Mouse (Mus musculus) embryonic facial prominence, embryonic 14.5 days (tissue): ENCODE data around the gene 2200002J24Rik. TPM values are rescaled to one million over a fixed set of nuclear protein-coding genes. Genes with fewer than 3 reads are reported as not detected.
"Not testable (repeated sequence)": the region's sequence is repeated elsewhere in the genome, so short reads cannot be mapped to it uniquely, and the experiment has no call there.

Experiments used
- ATAC-seq: fragments of 200-750 bp; cut with Nextera tagmentation; 2 replicates; pipeline ENCODE4 v1.8.0; 2017; ENCODE audit warnings: low read depth, moderate number of reproducible peaks, moderate TSS enrichment
- DNase-seq: peaks from one replicate; pipeline ENCODE4 v3.0.0-alpha.2; 2015; ENCODE audit warnings: low spot score
- H3K27ac ChIP-seq: fragments of 300-500 bp; sonication (generic); replicated peaks from 2 replicates; pipeline ENCODE4 v1.5.1; 2014; ENCODE audit warnings: low read depth, mild to moderate bottlenecking, low read length, moderate library complexity
- H3K27me3 ChIP-seq: fragments of 300-500 bp; sonication (generic); replicated peaks from 2 replicates; pipeline ENCODE4 v1.6.1; 2014; ENCODE audit warnings: low read length; ENCODE audit not compliant: control insufficient read depth, insufficient read depth
- H3K36me3 ChIP-seq: fragments of 300-500 bp; sonication (generic); 2 replicates; pipeline ENCODE4 v1.6.1; 2014; ENCODE audit warnings: low read length, mixed read lengths; ENCODE audit not compliant: control insufficient read depth, insufficient read depth
- H3K4me1 ChIP-seq: fragments of 300-500 bp; sonication (generic); 2 replicates; pipeline ENCODE4 v1.6.1; 2014; ENCODE audit warnings: antibody characterized with exemption, low read length; ENCODE audit not compliant: control insufficient read depth, insufficient read depth
- H3K4me2 ChIP-seq: fragments of 300-500 bp; sonication (generic); 2 replicates; pipeline ENCODE4 v1.6.1; 2014; ENCODE audit warnings: low read depth, mild to moderate bottlenecking, low read length, moderate library complexity, mixed read lengths
- H3K4me3 ChIP-seq: fragments of 300-500 bp; sonication (generic); 2 replicates; pipeline ENCODE4 v1.5.1; 2014; ENCODE audit warnings: low read depth, mild to moderate bottlenecking, low read length
- H3K9ac ChIP-seq: fragments of 300-500 bp; sonication (generic); 2 replicates; pipeline ENCODE4 v1.6.1; 2014; ENCODE audit warnings: low read depth, mild to moderate bottlenecking, low read length, moderate library complexity, mixed read lengths
- H3K9me3 ChIP-seq: fragments of 300-500 bp; sonication (generic); 2 replicates; pipeline ENCODE4 v1.6.1; 2016; ENCODE audit warnings: low read length; ENCODE audit not compliant: control insufficient read depth
- WGBS: fragments of 180-500 bp; shearing (Covaris S2); extraction: QIAGEN DNeasy Blood & Tissue Kit; methylation state at CpG from one replicate; pipeline ENCODE4 v1.1.7; 2014; 5-methylcytosine and 5-hydroxymethylcytosine counted together
- polyA plus RNA-seq: library from polyadenylated mRNA; unstranded; fragments of >200 nt; fragmentation: Nextera tagmentation; extraction: Ambion mirVana; gene quantifications from 2 replicates; pipeline ENCODE4 v1.2.1, GENCODE M21; 2014

Gene 2200002J24Rik
- polyA plus RNA-seq, 1 experiment from 2014 or later, result 0.46 TPM

DNA sequence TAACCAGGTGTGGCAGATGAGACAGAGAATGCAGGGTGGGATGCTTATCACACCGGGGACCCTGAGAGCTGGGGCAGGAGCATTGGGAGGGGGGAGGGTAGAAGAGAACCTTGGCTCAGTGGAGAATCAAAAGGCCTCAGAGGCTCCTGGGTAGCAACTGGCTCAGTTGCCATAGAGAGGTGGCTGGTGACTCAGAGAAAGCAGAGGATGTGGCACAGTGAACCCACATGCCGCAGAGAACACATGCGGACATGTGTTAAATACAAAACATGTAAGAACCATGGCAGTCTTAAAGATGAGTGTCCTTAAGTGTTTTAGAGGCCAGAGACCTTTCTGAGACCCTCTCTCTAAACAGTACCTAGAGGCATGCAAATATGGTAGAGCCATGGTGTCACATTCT is 37.5 kb downstream of the 2200002J24Rik start:
- H3K4me2 ChIP-seq, result no peak overlapping the region
- no peaks in the 10 kb centered on the region for H3K9me3 ChIP-seq
- no peak overlapping the region for H3K27ac ChIP-seq
- 86% methylated on average over 3 of the region's 3 CpGs for WGBS
- no peak overlapping the region for H3K9ac ChIP-seq
- H3K36me3 ChIP-seq, result peaks cover 22% of the 10 kb centered on the region
- DNase-seq (no peak), ATAC-seq (no peak)
- H3K4me3 ChIP-seq, result no peak overlapping the region
- no peaks in the 10 kb centered on the region for H3K4me1 ChIP-seq
- no peaks in the 10 kb centered on the region for H3K27me3 ChIP-seq

DNA sequence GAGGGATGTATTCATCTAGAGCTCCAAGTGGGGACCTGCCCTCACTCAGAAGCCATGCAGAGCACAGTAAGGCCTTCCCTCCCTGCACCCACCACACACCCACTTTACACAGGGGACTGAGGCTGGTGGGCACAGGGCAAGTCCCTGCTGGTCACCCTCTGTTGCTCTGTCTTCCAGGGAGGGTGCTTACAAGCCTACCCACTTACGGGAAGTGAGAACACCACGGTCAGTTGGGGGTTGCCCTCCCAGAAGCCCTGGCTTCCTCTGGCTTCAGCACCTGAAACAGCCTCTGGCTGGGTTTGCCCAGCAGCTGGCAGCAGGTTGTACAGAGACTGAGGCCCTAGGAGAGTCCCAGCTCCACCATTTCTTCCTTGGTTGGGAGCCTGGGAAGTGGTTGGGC is 43.8 kb downstream of the 2200002J24Rik start:
- H3K4me2 ChIP-seq, H3K4me1 ChIP-seq, H3K27me3 ChIP-seq, DNase-seq, H3K4me3 ChIP-seq, H3K27ac ChIP-seq, H3K9ac ChIP-seq, H3K36me3 ChIP-seq, ATAC-seq, H3K9me3 ChIP-seq: not testable (repeated sequence)
- 85% methylated on average over 2 of the region's 2 CpGs for WGBS

DNA sequence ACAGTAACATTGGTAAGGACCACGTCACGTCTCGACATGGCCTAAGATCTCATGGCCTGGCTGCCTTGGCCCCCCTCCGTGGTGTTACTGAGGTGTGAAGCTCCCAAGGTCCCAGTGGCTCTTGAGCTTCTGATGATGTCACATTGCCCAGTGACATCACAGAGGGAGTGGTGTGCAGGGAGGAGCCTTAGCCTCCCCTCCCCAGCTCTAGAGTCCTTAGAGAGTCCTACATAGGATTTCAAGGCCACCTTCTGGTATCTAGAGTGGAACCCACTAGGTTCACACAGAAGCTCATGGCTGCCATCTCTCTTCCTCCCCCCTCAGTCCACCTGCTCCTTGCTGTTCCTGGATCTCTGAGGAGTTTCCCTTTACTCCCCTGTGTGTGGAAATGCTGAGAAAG is 44.9 kb downstream of the 2200002J24Rik start, which contains the start of gene Gapdhs:
TSS of gene Gapdhs (minus strand) at position 65 of the 400 bp plus-strand sequence.
- not testable (repeated sequence) for ATAC-seq, H3K4me1 ChIP-seq, H3K4me3 ChIP-seq, DNase-seq, H3K9me3 ChIP-seq, H3K27ac ChIP-seq, H3K27me3 ChIP-seq, H3K36me3 ChIP-seq, H3K4me2 ChIP-seq, H3K9ac ChIP-seq
- no CpG with 5 or more reads among the region's 4 CpGs for WGBS

DNA sequence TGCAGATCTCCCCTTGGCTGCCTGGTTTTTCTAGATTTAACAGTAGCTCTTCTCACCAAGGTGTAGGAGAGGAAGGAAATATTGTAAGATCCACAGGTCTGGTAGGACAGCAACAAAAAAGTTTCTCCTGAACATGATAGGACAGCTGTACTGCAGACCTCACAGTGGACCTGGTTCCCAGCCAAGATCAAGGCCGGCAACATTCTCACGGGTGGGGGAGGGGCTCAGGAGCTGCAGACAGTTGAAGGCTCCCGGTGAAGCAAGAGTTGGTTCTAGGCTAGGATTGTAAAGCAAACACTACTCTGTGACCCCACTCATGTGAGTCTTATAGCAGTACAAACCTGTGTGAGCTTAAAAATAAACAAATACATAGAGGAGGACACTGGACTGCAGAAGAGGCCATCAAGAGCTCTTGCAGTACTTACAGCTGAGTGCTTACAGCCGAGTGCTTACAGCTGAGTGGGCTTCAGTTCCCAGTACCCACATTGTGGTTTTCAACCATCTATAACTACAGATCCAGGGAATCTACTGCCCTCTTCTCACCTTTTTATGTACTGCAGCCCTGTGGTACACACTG is 45.4 kb downstream of the 2200002J24Rik start:
- H3K9me3 ChIP-seq, result no peaks in the 10 kb centered on the region
- no peak for DNase-seq
- WGBS, result 52% methylated on average over 4 of the region's 4 CpGs
- no peak overlapping the region for H3K27ac ChIP-seq
- no peaks in the 10 kb centered on the region for H3K27me3 ChIP-seq
- H3K9ac ChIP-seq, result no peak overlapping the region
- no peak overlapping the region for H3K4me2 ChIP-seq
- H3K4me3 ChIP-seq, result no peak overlapping the region
- ATAC-seq, result no peak; the same call in none of the 2 replicates
- no peaks in the 10 kb centered on the region for H3K4me1 ChIP-seq
- 0 out of 2 replicates have a peak, but pooled peaks cover 5% of the 10 kb centered on the region for H3K36me3 ChIP-seq

DNA sequence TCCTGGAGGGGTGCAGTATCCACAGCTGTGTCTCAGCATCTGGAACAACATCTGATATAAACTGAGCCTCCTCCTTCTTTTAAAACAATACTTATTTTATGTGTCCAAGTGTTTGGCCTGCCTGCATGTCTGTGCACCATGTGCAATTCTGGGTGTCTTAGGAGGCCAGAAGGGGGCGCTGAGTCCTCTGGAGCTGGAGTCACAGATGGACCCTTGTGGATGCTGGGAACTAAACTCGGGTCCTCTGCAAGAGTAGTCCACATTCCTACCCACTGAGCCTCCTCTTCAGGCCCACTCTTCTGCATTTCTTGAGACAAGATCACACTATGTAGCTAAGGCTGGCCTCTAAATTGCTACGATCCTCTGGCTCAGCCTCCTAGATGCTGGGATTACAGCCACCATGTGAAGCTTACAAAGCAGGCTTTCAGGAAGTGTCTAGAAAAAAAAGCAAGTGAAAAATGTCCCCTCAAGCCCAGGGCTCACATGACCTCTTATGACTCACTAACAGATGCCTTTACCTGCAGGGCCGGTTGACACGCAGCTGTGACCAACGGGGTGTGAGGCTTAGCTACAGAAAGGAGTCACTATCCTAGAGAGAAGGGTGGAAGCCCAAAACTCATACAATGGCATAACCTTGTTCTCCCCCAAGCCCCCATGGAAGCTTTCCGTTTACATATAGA is 48.9 kb downstream of the 2200002J24Rik start:
- H3K9ac ChIP-seq, result no peak overlapping the region
- no peak overlapping the region for H3K4me2 ChIP-seq
- no peaks in the 10 kb centered on the region for H3K27me3 ChIP-seq
- H3K4me1 ChIP-seq, result no peaks in the 10 kb centered on the region
- no peaks in the 10 kb centered on the region for H3K9me3 ChIP-seq
- H3K27ac ChIP-seq, result no peak overlapping the region
- no peak overlapping the region for H3K4me3 ChIP-seq
- 82% methylated on average over 7 of the region's 7 CpGs for WGBS
- DNase-seq (no peak), ATAC-seq (no peak)
- 0 out of 2 replicates have a peak, but pooled peaks cover 5% of the 10 kb centered on the region for H3K36me3 ChIP-seq

Other genes starting within 250 kb of the 2200002J24Rik start
- gene Kirrel2, start 241.2 kb upstream of the 2200002J24Rik start, polyA plus RNA-seq, result 0.45 and 0.82 TPM in 2 replicates
- gene Nphs1, start 240.6 kb upstream of the 2200002J24Rik start, polyA plus RNA-seq, result 0.22 and 0.35 TPM in 2 replicates
- gene Prodh2, start 205.3 kb upstream of the 2200002J24Rik start, polyA plus RNA-seq, result not detected in 2 replicates
- 9.7 and 10.9 TPM in 2 replicates for gene Arhgap33, start 163.9 kb upstream of the 2200002J24Rik start, polyA plus RNA-seq
- 16.8 and 20.4 TPM in 2 replicates for gene Hspb6, start 146.7 kb upstream of the 2200002J24Rik start, polyA plus RNA-seq
- gene Proser3, start 146.6 kb upstream of the 2200002J24Rik start, polyA plus RNA-seq, result 8.1 and 9.9 TPM in 2 replicates
- gene Lin37, start 139.1 kb upstream of the 2200002J24Rik start, polyA plus RNA-seq, result 45.7 and 50.5 TPM in 2 replicates
- gene U2af1l4, start 135.6 kb upstream of the 2200002J24Rik start, polyA plus RNA-seq, result 85.4 and 88.0 TPM in 2 replicates
- 4.7 and 5.1 TPM in 2 replicates for gene Gm49396, start 135.6 kb upstream of the 2200002J24Rik start, polyA plus RNA-seq
- gene Psenen, start 135.3 kb upstream of the 2200002J24Rik start, polyA plus RNA-seq, result 108 and 113 TPM in 2 replicates
- gene Igflr1, start 133.5 kb upstream of the 2200002J24Rik start, polyA plus RNA-seq, result 2.1 and 2.9 TPM in 2 replicates
- gene Kmt2b, start 110.2 kb upstream of the 2200002J24Rik start, polyA plus RNA-seq, result 11.7 and 13.3 TPM in 2 replicates
- gene Zbtb32, start 100.0 kb upstream of the 2200002J24Rik start, polyA plus RNA-seq, result 0.26 and 0.45 TPM in 2 replicates
- 0.39 and 0.47 TPM in 2 replicates for gene Upk1a, start 86.1 kb upstream of the 2200002J24Rik start, polyA plus RNA-seq
- 860 and 1,015 TPM in 2 replicates for gene Cox6b1, start 72.8 kb upstream of the 2200002J24Rik start, polyA plus RNA-seq
- not detected in 2 replicates for gene Etv2, start 63.1 kb upstream of the 2200002J24Rik start, polyA plus RNA-seq
- 93.1 and 106 TPM in 2 replicates for gene Rbm42, start 48.6 kb upstream of the 2200002J24Rik start, polyA plus RNA-seq
- gene Haus5, start 33.9 kb upstream of the 2200002J24Rik start, polyA plus RNA-seq, result 30.7 and 35.0 TPM in 2 replicates
- gene Pmis2, start 27.3 kb upstream of the 2200002J24Rik start, polyA plus RNA-seq, result not detected in 2 replicates
- 0.32 and 0.54 TPM in 2 replicates for gene Atp4a, start 13.3 kb downstream of the 2200002J24Rik start, polyA plus RNA-seq
- 212 and 214 TPM in 2 replicates for gene Tmem147, start 30.6 kb downstream of the 2200002J24Rik start, polyA plus RNA-seq
- gene Gapdhs, start 44.8 kb downstream of the 2200002J24Rik start, polyA plus RNA-seq, result 0.33 and 0.38 TPM in 2 replicates
- gene Sbsn, start 52.5 kb downstream of the 2200002J24Rik start, polyA plus RNA-seq, result 12.4 and 33.7 TPM in 2 replicates
- 123 and 159 TPM in 2 replicates for gene Dmkn, start 64.8 kb downstream of the 2200002J24Rik start, polyA plus RNA-seq
- gene Krtdap, start 89.0 kb downstream of the 2200002J24Rik start, polyA plus RNA-seq, result 428 and 557 TPM in 2 replicates
- gene Ffar2, start 124.8 kb downstream of the 2200002J24Rik start, polyA plus RNA-seq, result 0.14 and 0.46 TPM in 2 replicates
- gene Ffar3, start 157.3 kb downstream of the 2200002J24Rik start, polyA plus RNA-seq, result not detected in 2 replicates
- not detected in 2 replicates for gene Ffar1, start 162.6 kb downstream of the 2200002J24Rik start, polyA plus RNA-seq
- gene Cd22, start 181.4 kb downstream of the 2200002J24Rik start, polyA plus RNA-seq, result 0.22 TPM in 1 of 2 replicates, not detected in the other
- gene Mag, start 215.9 kb downstream of the 2200002J24Rik start, polyA plus RNA-seq, result 1.3 and 1.4 TPM in 2 replicates
- gene Hamp2, start 225.8 kb downstream of the 2200002J24Rik start, polyA plus RNA-seq, result 0.97 TPM in 1 of 2 replicates, not detected in the other
- gene Hamp, start 245.1 kb downstream of the 2200002J24Rik start, polyA plus RNA-seq, result not detected in 2 replicates